Mouse (Mus musculus) ES-Bruce4 (cell line): ENCODE data around the gene Pilrb2.

Experiments used
- CTCF ChIP-seq: IDR thresholded peaks from one replicate; pipeline ENCODE4 v1.8.1; 2011; ENCODE audit warnings: low read depth, low read length
- EP300 ChIP-seq: IDR thresholded peaks from 2 replicates; pipeline ENCODE4 v1.6.1; 2011; ENCODE audit warnings: low read depth, low read length; ENCODE audit not compliant: insufficient read depth
- POLR2A ChIP-seq: IDR thresholded peaks from one replicate; pipeline ENCODE4 v1.8.1; 2011; ENCODE audit warnings: low read length; ENCODE audit not compliant: insufficient read depth

DNA sequence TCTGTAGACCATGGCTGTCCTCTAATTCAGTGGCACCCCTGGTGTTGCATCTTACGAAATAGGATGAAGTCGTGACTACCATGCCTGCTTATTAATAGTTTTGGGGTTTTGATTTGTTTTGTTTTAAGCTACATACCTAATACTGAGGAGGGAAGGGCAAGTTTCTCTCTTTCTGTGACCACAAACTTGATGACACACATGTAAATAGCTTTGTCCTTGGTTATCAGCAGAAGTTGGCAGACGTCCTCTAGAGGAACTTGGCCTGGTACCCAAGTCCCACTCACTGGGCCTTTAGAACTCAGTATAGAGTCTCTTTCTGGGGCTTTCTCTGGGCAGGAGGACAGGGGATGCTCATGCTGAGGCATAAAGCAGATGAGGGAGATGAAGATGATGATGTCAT lies 11.7 kb upstream of the Pilrb2 start:
- TF ChIP-seq CTCF (no peak), EP300 (no peak), POLR2A (no peak)
